Mouse (Mus musculus) lung, embryonic 14.5 days (tissue): ENCODE measurements around the gene Zfp335. TPM values are rescaled to one million over a fixed set of nuclear protein-coding genes. Genes with fewer than 3 reads are reported as not detected.
A peak's percentile ranks its signal among the peaks of the same experiment; 100 is the strongest.

Source experiments
- ATAC-seq: fragments of 200-750 bp; cut with Nextera tagmentation; 2 replicates; pipeline ENCODE4 v1.8.0; 2017; ENCODE audit warnings: mild to moderate bottlenecking, moderate TSS enrichment, moderate library complexity; ENCODE audit not compliant: insufficient read depth
- DNase-seq: peaks from one replicate; pipeline ENCODE4 v3.0.0-alpha.2; 2015
- H3K27ac ChIP-seq: fragments of 300-500 bp; sonication (generic); 2 replicates; pipeline ENCODE4 v1.5.1; 2014; ENCODE audit warnings: low read depth, mild to moderate bottlenecking, moderate library complexity
- H3K27me3 ChIP-seq: fragments of 300-500 bp; sonication (generic); 2 replicates; pipeline ENCODE4 v1.6.1; 2014; ENCODE audit warnings: low read length, control low read depth; ENCODE audit not compliant: insufficient read depth
- H3K36me3 ChIP-seq: fragments of 300-500 bp; sonication (generic); 2 replicates; pipeline ENCODE4 v1.6.1; 2014; ENCODE audit warnings: control low read depth; ENCODE audit not compliant: insufficient read depth
- H3K4me1 ChIP-seq: fragments of 300-500 bp; sonication (generic); 2 replicates; pipeline ENCODE4 v1.6.1; 2014; ENCODE audit warnings: antibody characterized with exemption, control low read depth; ENCODE audit not compliant: insufficient read depth
- H3K4me2 ChIP-seq: fragments of 300-500 bp; sonication (generic); 2 replicates; pipeline ENCODE4 v1.6.1; 2014; ENCODE audit warnings: mild to moderate bottlenecking
- H3K4me3 ChIP-seq: fragments of 300-500 bp; sonication (generic); 2 replicates; pipeline ENCODE4 v1.5.1; 2014; ENCODE audit warnings: low read depth, low read length
- H3K9ac ChIP-seq: fragments of 300-500 bp; sonication (generic); 2 replicates; pipeline ENCODE4 v1.6.1; 2014
- H3K9me3 ChIP-seq: fragments of 300-500 bp; sonication (generic); 2 replicates; pipeline ENCODE4 v1.6.1; 2016; ENCODE audit warnings: low read depth, low read length, control low read depth
- CTCF ChIP-seq: IDR thresholded peaks from 2 replicates; pipeline ENCODE4 v1.5.1; 2016; ENCODE audit warnings: antibody characterized with exemption, low read depth
- WGBS: fragments of 180-500 bp; shearing (Covaris S2); extraction: QIAGEN DNeasy Blood & Tissue Kit; methylation state at CpG from one replicate; pipeline ENCODE4 v1.1.7; 2014; 5-methylcytosine and 5-hydroxymethylcytosine counted together
- polyA plus RNA-seq: library from polyadenylated mRNA; unstranded; fragments of >200 nt; fragmentation: Nextera tagmentation; extraction: Ambion mirVana; gene quantifications from 2 replicates; pipeline ENCODE4 v1.2.1, GENCODE M21; 2014

The Zfp335 gene
- polyA plus RNA-seq, 1 experiment from 2014 or later, result 15.8 TPM

DNA sequence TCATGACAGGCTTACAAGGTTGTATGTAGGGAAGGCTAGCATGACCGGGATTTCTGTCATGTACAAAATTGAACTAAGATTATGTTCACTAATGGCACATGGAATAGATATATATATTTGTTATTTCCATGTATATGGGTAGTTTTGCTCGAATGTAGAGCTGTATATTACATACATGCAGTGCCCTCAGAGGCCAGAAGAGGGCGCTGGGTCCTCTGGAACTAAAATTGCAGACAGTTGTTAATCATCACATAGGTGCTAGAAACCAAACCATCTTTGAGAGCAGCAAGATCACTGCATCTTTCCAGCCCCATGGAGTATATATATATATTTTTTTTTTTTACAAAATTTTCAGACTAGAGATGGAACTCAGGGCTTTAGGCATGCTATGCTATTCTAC, 65.8 kb downstream of the Zfp335 start:
- Histone ChIP-seq H3K4me2 (no peak overlapping the region), H3K4me3 (no peak overlapping the region), H3K9me3 (no peaks in the 10 kb centered on the region; the same call in 1 of the 2 replicates), H3K9ac (no peak overlapping the region), H3K27ac (no peak overlapping the region), H3K36me3 (peaks cover 40% of the 10 kb centered on the region), H3K27me3 (no peaks in the 10 kb centered on the region), H3K4me1 (no peaks in the 10 kb centered on the region)
- 57% methylated on average over 3 of the region's 3 CpGs for WGBS
- peak; percentile 54 for TF ChIP-seq CTCF
- ATAC-seq, result no peak
- peak; percentile 48 for DNase-seq

Other genes with a start within 250 kb of the Zfp335 start
- gene Wfdc11, start 237.7 kb downstream of the Zfp335 start, polyA plus RNA-seq, result not detected in 2 replicates
- not detected in 2 replicates for gene Wfdc13, start 226.7 kb downstream of the Zfp335 start, polyA plus RNA-seq
- gene Spint4, start 213.3 kb downstream of the Zfp335 start, polyA plus RNA-seq, result not detected in 2 replicates
- not detected in 2 replicates for gene Spint5, start 196.5 kb downstream of the Zfp335 start, polyA plus RNA-seq
- 1.3 and 1.4 TPM in 2 replicates for gene Wfdc3, start 165.8 kb downstream of the Zfp335 start, polyA plus RNA-seq
- gene Dnttip1, start 165.8 kb downstream of the Zfp335 start, polyA plus RNA-seq, result 74.7 and 77.6 TPM in 2 replicates
- gene Ube2c, start 141.9 kb downstream of the Zfp335 start, polyA plus RNA-seq, result 586 and 619 TPM in 2 replicates
- gene Tnnc2, start 131.8 kb downstream of the Zfp335 start, polyA plus RNA-seq, result not detected in 2 replicates
- gene Snx21, start 125.9 kb downstream of the Zfp335 start, polyA plus RNA-seq, result 19.1 and 21.3 TPM in 2 replicates
- 16.2 and 17.8 TPM in 2 replicates for gene Acot8, start 106.9 kb downstream of the Zfp335 start, polyA plus RNA-seq
- gene Zswim3, start 106.7 kb downstream of the Zfp335 start, polyA plus RNA-seq, result 6.7 and 7.0 TPM in 2 replicates
- 20.8 and 21.1 TPM in 2 replicates for gene Zswim1, start 89.1 kb downstream of the Zfp335 start, polyA plus RNA-seq
- gene Spata25, start 83.2 kb downstream of the Zfp335 start, polyA plus RNA-seq, result not detected in 2 replicates
- 114 and 125 TPM in 2 replicates for gene Ctsa, start 78.9 kb downstream of the Zfp335 start, polyA plus RNA-seq
- 6.3 and 6.6 TPM in 2 replicates for gene Neurl2, start 78.3 kb downstream of the Zfp335 start, polyA plus RNA-seq
- 122 and 126 TPM in 2 replicates for gene Pltp, start 54.0 kb downstream of the Zfp335 start, polyA plus RNA-seq
- 76.9 and 83.0 TPM in 2 replicates for gene Pcif1, start 32.5 kb downstream of the Zfp335 start, polyA plus RNA-seq
- 0.24 and 0.25 TPM in 2 replicates for gene Mmp9, start 29.0 kb upstream of the Zfp335 start, polyA plus RNA-seq
- 0.57 and 1.6 TPM in 2 replicates for gene Slc12a5, start 49.0 kb upstream of the Zfp335 start, polyA plus RNA-seq
- gene Ncoa5, start 123.1 kb upstream of the Zfp335 start, polyA plus RNA-seq, result 72.8 and 81.6 TPM in 2 replicates
- 20.3 and 22.1 TPM in 2 replicates for gene Cd40, start 143.9 kb upstream of the Zfp335 start, polyA plus RNA-seq
- gene 1700025C18Rik, start 179.0 kb upstream of the Zfp335 start, polyA plus RNA-seq, result not detected in 2 replicates